Mouse (Mus musculus) small intestine, adult 2 months (tissue): ENCODE measurements around the gene Marveld3.

Experiments
- CTCF ChIP-seq: fragments of 200-500 bp; IDR thresholded peaks from 2 replicates; pipeline ENCODE4 v1.5.1; 2012; ENCODE audit warnings: low read depth, mild to moderate bottlenecking, control low read depth, inconsistent platforms, low read length, moderate library complexity, mixed read lengths; ENCODE audit not compliant: insufficient replicate concordance, insufficient read length; ENCODE audit errors: extremely low read depth
- POLR2A ChIP-seq: fragments of 200-500 bp; IDR thresholded peaks from 2 replicates; pipeline ENCODE4 v1.6.1; 2012; ENCODE audit warnings: low read depth, mild to moderate bottlenecking, control low read depth, inconsistent platforms, low read length, moderate library complexity

DNA sequence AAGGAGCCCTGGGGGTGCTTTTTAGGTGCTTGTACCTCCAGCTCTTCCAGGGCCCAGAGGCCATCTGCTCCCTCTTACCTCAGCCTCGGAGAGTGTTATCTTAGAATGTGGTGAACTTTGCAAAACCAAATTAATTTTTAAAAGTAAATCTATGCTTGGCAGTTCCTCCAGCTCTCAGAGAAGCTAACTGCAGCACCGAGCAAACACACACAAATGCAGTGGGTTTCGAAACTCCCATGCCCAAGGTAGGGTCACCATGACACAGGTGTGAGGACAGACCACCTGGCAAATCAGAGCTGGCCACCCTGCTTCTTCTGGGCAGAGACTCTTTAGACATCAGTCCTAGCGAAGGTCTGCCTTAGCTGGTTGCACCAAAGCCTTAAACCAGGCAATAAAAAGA, 10.9 kb upstream of the Marveld3 start:
- TF ChIP-seq CTCF (no peak), POLR2A (no peak)
